Mouse (Mus musculus) MEL (cell line): ENCODE measurements around the gene Pex3. TPM values are rescaled to one million over a fixed set of nuclear protein-coding genes. Genes with fewer than 3 reads are reported as not detected.

Experiments used
- DNase-seq: peaks from one replicate; pipeline ENCODE4 v3.0.0; 2011; ENCODE audit warnings: low read depth, low spot score
- H3K27ac ChIP-seq: 2 replicates; pipeline ENCODE4 v1.5.1; 2012; ENCODE audit warnings: low read depth, mild to moderate bottlenecking, control low read depth, low read length, moderate library complexity; ENCODE audit not compliant: control insufficient read depth
- H3K27me3 ChIP-seq, 2 experiments: fragments of 150-350 bp in 1 of 2; sonication (generic) in 1 of 2; 2 replicates each; pipeline ENCODE4 v1.6.1; 2012; ENCODE audit warnings: low read length in 2 of 2, mild to moderate bottlenecking in 2 of 2, improper control_type of control experiment in 1 of 2, moderate library complexity in 1 of 2; ENCODE audit not compliant: insufficient read depth in 2 of 2, control insufficient read depth in 1 of 2
- H3K36me3 ChIP-seq, 2 experiments: 2 replicates each; pipeline ENCODE4 v1.6.1; 2012 to 2014; ENCODE audit warnings: low read length in 2 of 2, improper control_type of control experiment in 1 of 2, inconsistent platforms in 1 of 2, mild to moderate bottlenecking in 1 of 2; ENCODE audit not compliant: insufficient read depth in 2 of 2, control insufficient read depth in 1 of 2
- H3K4me1 ChIP-seq, 2 experiments: fragments of 150-350 bp in 1 of 2; sonication (generic) in 1 of 2; 2 replicates each; pipeline ENCODE4 v1.6.1; 2012; ENCODE audit warnings: low read length in 2 of 2, improper control_type of control experiment in 1 of 2, mild to moderate bottlenecking in 1 of 2; ENCODE audit not compliant: insufficient read depth in 2 of 2, control insufficient read depth in 1 of 2
- H3K4me3 ChIP-seq, 2 experiments: fragments of 150-350 bp in 1 of 2; sonication (generic) in 1 of 2; 2 replicates each; pipeline ENCODE4 v1.5.1; 2012; ENCODE audit warnings: low read depth in 2 of 2, low read length in 2 of 2, mild to moderate bottlenecking in 2 of 2, moderate library complexity in 2 of 2, control low read depth in 1 of 2, improper control_type of control experiment in 1 of 2; ENCODE audit not compliant: control insufficient read depth in 1 of 2, insufficient read depth in 1 of 2
- H3K79me2 ChIP-seq: 2 replicates; pipeline ENCODE4 v1.6.1; 2012; ENCODE audit warnings: mild to moderate bottlenecking, low read length, moderate library complexity; ENCODE audit not compliant: control insufficient read depth, poor library complexity, insufficient read depth
- H3K9ac ChIP-seq: 2 replicates; pipeline ENCODE4 v1.6.1; 2012; ENCODE audit warnings: low read depth, mild to moderate bottlenecking, control low read depth, low read length, moderate library complexity; ENCODE audit not compliant: control insufficient read depth, poor library complexity, severe bottlenecking
- H3K9me3 ChIP-seq: fragments of 150-350 bp; sonication (generic); replicated peaks from 2 replicates; pipeline ENCODE4 v1.6.1; 2012; ENCODE audit warnings: mild to moderate bottlenecking, low read length, improper control_type of control experiment, moderate library complexity; ENCODE audit not compliant: insufficient read depth
- CHD1 ChIP-seq: IDR thresholded peaks from 2 replicates; pipeline ENCODE4 v1.6.1; 2012; ENCODE audit warnings: low read depth, mild to moderate bottlenecking, inconsistent platforms, low read length, improper control_type of control experiment
- CTCF ChIP-seq, 3 experiments: IDR thresholded peaks in 2 of 3; conservative IDR thresholded peaks in 1 of 3; 2 replicates each; pipeline ENCODE4 v1.5.1; 2011 to 2012; ENCODE audit warnings: low read length in 3 of 3, low read depth in 2 of 3, mild to moderate bottlenecking in 2 of 3, improper control_type of control experiment in 1 of 3, inconsistent platforms in 1 of 3, mixed read lengths in 1 of 3, moderate library complexity in 1 of 3; ENCODE audit not compliant: control insufficient read depth in 1 of 3, insufficient read depth in 1 of 3, poor library complexity in 1 of 3, severe bottlenecking in 1 of 3
- JUND ChIP-seq: IDR thresholded peaks from 2 replicates; pipeline ENCODE4 v1.6.1; 2011; ENCODE audit warnings: low read depth, mild to moderate bottlenecking, improper control_type of control experiment, low read length
- MAX ChIP-seq: IDR thresholded peaks from 2 replicates; pipeline ENCODE4 v1.6.1; 2011; ENCODE audit warnings: low read length, improper control_type of control experiment
- MEF2A ChIP-seq: IDR thresholded peaks from 2 replicates; pipeline ENCODE4 v1.6.1; 2014; ENCODE audit warnings: low read depth, mild to moderate bottlenecking, inconsistent platforms, low read length, improper control_type of control experiment; ENCODE audit not compliant: poor library complexity, insufficient replicate concordance, severe bottlenecking; ENCODE audit errors: extremely low read depth
- NRF1 ChIP-seq: IDR thresholded peaks from 2 replicates; pipeline ENCODE4 v1.6.1; 2014; ENCODE audit warnings: low read depth, mild to moderate bottlenecking, inconsistent platforms, low read length, improper control_type of control experiment, moderate library complexity; ENCODE audit not compliant: poor library complexity, insufficient read depth, severe bottlenecking
- POLR2A ChIP-seq, 2 experiments: IDR thresholded peaks; 2 replicates each; pipeline ENCODE4 v1.6.1; 2011 to 2012; ENCODE audit warnings: low read length in 2 of 2, mild to moderate bottlenecking in 2 of 2, control low read depth in 1 of 2, improper control_type of control experiment in 1 of 2, low read depth in 1 of 2, moderate library complexity in 1 of 2; ENCODE audit not compliant: control insufficient read depth in 1 of 2, insufficient read depth in 1 of 2, poor library complexity in 1 of 2
- POLR2AphosphoS5 ChIP-seq: IDR thresholded peaks from 2 replicates; pipeline ENCODE4 v1.6.1; 2012; ENCODE audit warnings: low read depth, borderline replicate concordance, mild to moderate bottlenecking, inconsistent platforms, low read length, moderate library complexity, mixed read lengths
- RAD21 ChIP-seq: IDR thresholded peaks from 2 replicates; pipeline ENCODE4 v1.6.1; 2011; ENCODE audit warnings: mild to moderate bottlenecking, low read depth, low read length, improper control_type of control experiment
- SMC3 ChIP-seq: IDR thresholded peaks from 2 replicates; pipeline ENCODE4 v1.6.1; 2011; ENCODE audit warnings: low read depth, low read length, improper control_type of control experiment
- TAL1 ChIP-seq: IDR thresholded peaks from 2 replicates; pipeline ENCODE4 v1.6.1; 2012; ENCODE audit warnings: mild to moderate bottlenecking, inconsistent platforms, low read length, moderate library complexity, mixed read lengths
- USF1 ChIP-seq: IDR thresholded peaks from 2 replicates; pipeline ENCODE4 v1.6.1; 2014; ENCODE audit warnings: low read depth, mild to moderate bottlenecking, inconsistent platforms, low read length, improper control_type of control experiment, moderate library complexity
- ZC3H11A ChIP-seq: IDR thresholded peaks from 2 replicates; pipeline ENCODE4 v1.6.1; 2012; ENCODE audit warnings: low read depth, mild to moderate bottlenecking, inconsistent platforms, low read length, improper control_type of control experiment
- ZKSCAN1 ChIP-seq: IDR thresholded peaks from 2 replicates; pipeline ENCODE4 v1.6.1; 2012; ENCODE audit warnings: low read depth, mild to moderate bottlenecking, inconsistent platforms, low read length, improper control_type of control experiment, moderate library complexity
- polyA plus RNA-seq, 2 experiments: library from polyadenylated mRNA; stranded (reverse) in 1 of 2; unstranded in 1 of 2; fragments of >175 nt in 1 of 2; fragments of >200 nt in 1 of 2; gene quantifications; 2 replicates each; pipeline versions ENCODE4 v1.2.1 to v1.2.4; 2012; ENCODE audit warnings: low replicate concordance in 2 of 2, low read depth in 1 of 2; ENCODE audit not compliant: insufficient read length in 2 of 2, insufficient read depth in 1 of 2, missing spikeins in 1 of 2
- total RNA-seq: library from RNA; depleted of rRNA; stranded (reverse); fragments of 300-350 nt; gene quantifications from 2 replicates; pipeline ENCODE4 v1.2.3, GENCODE M21; 2012

Gene Pex3
- total and polyA plus RNA-seq, 3 experiments = 13.8 to 15.1 TPM; not detected in 1

DNA sequence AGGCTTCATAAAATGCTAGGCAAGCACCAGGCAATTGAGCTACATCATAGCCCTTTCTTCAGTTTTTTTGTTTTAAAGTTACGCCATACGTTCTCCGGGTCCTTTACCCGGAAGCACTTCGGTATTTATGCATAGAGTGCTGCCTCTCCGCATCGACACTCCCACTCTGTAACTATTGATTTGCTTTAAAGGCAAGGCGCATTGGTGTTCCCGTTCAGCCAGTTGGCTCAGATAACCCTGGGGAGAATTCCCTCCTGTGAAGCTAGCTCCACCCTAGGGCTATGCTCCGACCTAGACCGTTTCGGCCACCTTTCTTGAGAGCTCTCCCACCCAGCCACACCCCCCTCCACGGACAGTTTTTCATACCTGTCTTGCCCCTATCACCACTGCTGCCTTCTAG is 13.5 kb upstream of the Pex3 start (continued):
- TF ChIP-seq TAL1 (no peak), CHD1 (no peak)

- Histone ChIP-seq H3K27me3 (no peaks in the 10 kb centered on the region), H3K79me2 (no peaks in the 10 kb centered on the region), H3K4me3 (no peak overlapping the region), H3K27ac (no peak overlapping the region), H3K9ac (no peak overlapping the region), H3K4me1 (no peaks in the 10 kb centered on the region), H3K9me3 (no peaks in the 10 kb centered on the region), H3K36me3 (peaks cover 0 to 3% of the 10 kb centered on the region in 2 experiments; a peak in 2 of 4 replicates)
- no peak for DNase-seq
- TF ChIP-seq POLR2AphosphoS5 = no peak
- no peak for TF ChIP-seq ZKSCAN1
- TF ChIP-seq JUND = no peak
- no peak for TF ChIP-seq TAL1
- no peak for TF ChIP-seq MAX
- no peak for TF ChIP-seq NRF1
Observed at GRCm38 (mm10) chr10:13565080-13565448, 12.1 kb upstream of the Pex3 start.

DNA sequence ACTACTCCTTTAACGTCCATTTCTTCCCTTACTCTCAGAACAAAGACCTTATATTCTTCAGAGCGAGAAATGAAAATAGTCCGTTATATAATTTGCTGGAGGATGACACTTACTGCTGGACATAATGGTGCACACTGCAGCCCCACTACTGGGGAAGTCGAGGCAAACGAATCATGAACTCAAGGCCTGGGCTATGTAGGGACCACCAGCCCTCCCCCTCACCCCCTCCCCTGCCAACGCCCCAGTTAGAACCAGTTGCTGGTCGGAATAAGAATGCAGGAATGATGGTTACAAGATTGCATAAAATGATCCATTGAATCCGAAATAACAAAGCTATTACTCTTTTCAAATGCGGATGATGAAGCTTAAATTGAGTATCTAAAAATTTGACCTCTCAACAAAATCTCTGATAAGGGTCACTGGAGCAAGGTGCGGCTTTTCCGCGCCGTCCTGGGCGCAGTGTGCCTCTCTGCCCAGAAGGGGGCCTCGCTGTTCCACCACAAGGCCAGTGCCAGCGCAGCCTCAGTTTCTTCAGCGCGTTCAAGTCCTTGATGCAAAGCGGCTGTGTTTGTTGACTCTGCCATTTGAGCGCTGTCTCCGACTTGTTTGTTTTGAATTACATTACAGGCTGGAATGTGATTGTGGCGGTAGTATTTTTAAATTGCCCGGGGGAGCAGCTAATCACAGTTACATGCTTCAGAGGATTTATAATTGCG is 11.6 kb upstream of the Pex3 start:
- H3K9me3 ChIP-seq = no peaks in the 10 kb centered on the region
- peaks cover 0 to 3% of the 10 kb centered on the region in 2 experiments; a peak in 2 of 4 replicates for H3K36me3 ChIP-seq
- no peaks in the 10 kb centered on the region for H3K4me1 ChIP-seq
- no peaks in the 10 kb centered on the region for H3K27me3 ChIP-seq
- H3K4me3 ChIP-seq = no peak overlapping the region
- peak; percentile 29 for DNase-seq
- TF ChIP-seq NRF1 (no peak), ZC3H11A (no peak), RAD21 (peak; percentile 41), SMC3 (peak; percentile 18; the same call in 1 of the 2 replicates), MEF2A (no peak), CTCF (IDR thresholded peaks at IDR 0.05 in 2 of 3, conservative IDR thresholded peaks at IDR 0.05 in 1 of 3; ENCODE audit: control insufficient read depth in 1 of 3, insufficient read depth in 1 of 3, low read depth in 2 of 3, low read length in 3 of 3, poor library complexity in 1 of 3, severe bottlenecking in 1 of 3) (peak; percentile 60 to 75 (median 67)), POLR2A (IDR thresholded peaks at IDR 0.05; ENCODE audit: control insufficient read depth in 1 of 2, insufficient read depth in 1 of 2, low read depth in 1 of 2, low read length in 2 of 2, poor library complexity in 1 of 2) (0 out of 4 replicates have a peak, but pooled peaks of 1 of the 2 experiments have one; percentile 23), USF1 (no peak)
- TF ChIP-seq, all 39 proteins: peak for 4
- Histone ChIP-seq H3K27ac (no peak overlapping the region), H3K9ac (no peak overlapping the region), H3K79me2 (no peaks in the 10 kb centered on the region)
